Comparison of ENCODE assay signal across 8 mouse cellular contexts in the genomic region with DNA sequence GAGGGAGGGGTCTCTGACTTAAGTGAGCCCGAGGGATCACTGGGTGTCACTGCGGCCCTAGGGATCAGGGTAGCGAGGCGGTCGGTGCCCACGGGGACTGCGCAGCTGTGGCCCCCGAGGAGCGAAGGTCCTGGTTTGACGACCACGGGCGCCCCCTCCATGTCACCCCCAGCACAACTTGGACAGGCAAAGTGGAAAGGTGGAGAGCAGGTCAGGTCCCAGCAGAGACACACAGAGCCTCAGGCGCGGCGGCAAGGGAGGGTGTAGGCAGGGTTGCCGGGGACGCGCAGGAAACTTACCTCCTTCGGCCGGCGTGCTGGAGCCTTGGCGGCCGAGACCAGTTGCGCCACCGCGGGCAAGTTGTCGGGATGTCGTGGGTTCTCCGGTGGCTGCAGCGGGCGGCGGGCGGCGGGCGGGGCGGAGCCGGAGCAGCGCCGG. TPM values are rescaled to one million over a fixed set of nuclear protein-coding genes. Genes with fewer than 3 reads are reported as not detected.
A peak's percentile ranks its signal among the peaks of the same experiment; 100 is the strongest.
DNase-seq lines count a peak whose midpoint lies in the region; ATAC-seq and TF ChIP-seq lines count a peak whose summit lies in the region.

A gene (minus strand): TSS at position 407 of the 438 bp plus-strand sequence.

- peaks cover 55% of the 10 kb centered on the region for H3K27me3 ChIP-seq in embryonic facial prominence, embryonic 13.5 days
- H3K27me3 ChIP-seq in liver, adult 2 months (ENCODE audit: control insufficient read depth, insufficient read depth, low read length): peaks cover 20% of the 10 kb centered on the region
- peaks cover 23% of the 10 kb centered on the region for H3K27me3 ChIP-seq in myocyte (ENCODE audit: control insufficient read depth, insufficient read depth, insufficient read length)
- peaks cover 4% of the 10 kb centered on the region; the same call in 1 of the 2 replicates for H3K27me3 ChIP-seq in stomach, postnatal 0 days (ENCODE audit: control insufficient read depth, insufficient read depth, low read length)

- under 1% methylated on average over 27 of the region's 39 CpGs for WGBS in embryonic facial prominence, embryonic 13.5 days
- under 1% methylated on average over 31 of the region's 39 CpGs for WGBS in liver, adult 2 months
- WGBS in stomach, postnatal 0 days: 1% methylated on average over 30 of the region's 39 CpGs

- no peak for TF ChIP-seq CTCF in liver, adult 2 months (IDR thresholded peaks at IDR 0.05; ENCODE audit: low read depth, low read length)
- TF ChIP-seq CTCF in stomach, postnatal 0 days (IDR thresholded peaks at IDR 0.05; ENCODE audit: low read depth): peak; percentile 39

- no peak for TF ChIP-seq POLR2A in liver, adult 2 months (IDR thresholded peaks at IDR 0.05; ENCODE audit: extremely low read depth, insufficient read depth, low read length)
- no peak for TF ChIP-seq POLR2A in myocyte (IDR thresholded peaks at IDR 0.05; ENCODE audit: insufficient read length, low read depth)

- H3K27ac ChIP-seq in embryonic facial prominence, embryonic 13.5 days: no peak within 1 kb of the TSS
- no peak within 1 kb of the TSS for H3K27ac ChIP-seq in liver, adult 2 months (replicated peaks; ENCODE audit: insufficient read depth, low read depth, low read length)
- H3K27ac ChIP-seq in stomach, postnatal 0 days (replicated peaks): peak within 1 kb of the TSS; percentile 78

- H3K9ac ChIP-seq in embryonic facial prominence, embryonic 13.5 days: peak within 1 kb of the TSS; percentile 78
- H3K9ac ChIP-seq in liver, adult 2 months (ENCODE audit: low read depth, low read length): peak within 1 kb of the TSS; percentile 71
- H3K9ac ChIP-seq in stomach, postnatal 0 days (ENCODE audit: low read length): peak within 1 kb of the TSS; percentile 69

- ATAC-seq in embryonic facial prominence, embryonic 13.5 days (ENCODE audit: insufficient number of reproducible peaks, insufficient read depth, low FRiP score, low TSS enrichment, low read depth): 0 out of 2 replicates have a peak, but pooled peaks have one; percentile 24
- peak; percentile 28 for ATAC-seq in stomach, postnatal 0 days (ENCODE audit: low FRiP score, low TSS enrichment)

- DNase-seq in B cell, adult 2 months: peak; percentile 62 to 63
- DNase-seq in adrenal gland, postnatal 36 days: peak; percentile 57 to 70
- peak; percentile 31 to 45 for DNase-seq in heart, adult 9 months (ENCODE audit: low spot score in 2 of 2)
- peak; percentile 36 for DNase-seq in kidney, adult 9 months
- DNase-seq in liver, adult 2 months (ENCODE audit: extremely low read depth, low read depth, low spot score): no peak
- peak; percentile 78 for DNase-seq in stomach, postnatal 0 days (ENCODE audit: low spot score)

- peak within 1 kb of the TSS; percentile 79 for H3K4me3 ChIP-seq in embryonic facial prominence, embryonic 13.5 days
- H3K4me3 ChIP-seq in liver, adult 2 months (ENCODE audit: insufficient read depth, low read depth, low read length): peak within 1 kb of the TSS; percentile 92; the same call in 1 of the 2 replicates
- H3K4me3 ChIP-seq in myocyte: no peak within 1 kb of the TSS
- peak within 1 kb of the TSS; percentile 73 for H3K4me3 ChIP-seq in stomach, postnatal 0 days (ENCODE audit: low read depth, low read length)

- H3K9me3 ChIP-seq in embryonic facial prominence, embryonic 13.5 days: no peaks in the 10 kb centered on the region
- no peaks in the 10 kb centered on the region for H3K9me3 ChIP-seq in stomach, postnatal 0 days (ENCODE audit: control insufficient read depth, low read length)

- no peaks in the 10 kb centered on the region for H3K79me2 ChIP-seq in liver, adult 2 months (ENCODE audit: control insufficient read depth, insufficient read depth, low read length)
- H3K79me2 ChIP-seq in myocyte (ENCODE audit: control insufficient read depth, insufficient read depth): no peaks in the 10 kb centered on the region

- peak within 1 kb of the TSS; percentile 95 for H3K4me2 ChIP-seq in embryonic facial prominence, embryonic 13.5 days
- H3K4me2 ChIP-seq in myocyte (ENCODE audit: low read depth): peak within 1 kb of the TSS; percentile 58
- H3K4me2 ChIP-seq in stomach, postnatal 0 days (replicated peaks; ENCODE audit: low read depth): peak within 1 kb of the TSS; percentile 86

- no peak for TF ChIP-seq EP300 in stomach, postnatal 0 days (optimal IDR thresholded peaks at IDR 0.05)

- no peaks in the 10 kb centered on the region for H3K36me3 ChIP-seq in embryonic facial prominence, embryonic 13.5 days
- H3K36me3 ChIP-seq in liver, adult 2 months (ENCODE audit: control insufficient read depth, insufficient read depth, low read length): no peaks in the 10 kb centered on the region
- no peaks in the 10 kb centered on the region for H3K36me3 ChIP-seq in myocyte (ENCODE audit: control insufficient read depth, insufficient read depth)
- H3K36me3 ChIP-seq in stomach, postnatal 0 days (ENCODE audit: control insufficient read depth, insufficient read depth, low read length): no peaks in the 10 kb centered on the region

- peaks cover 24% of the 10 kb centered on the region for H3K4me1 ChIP-seq in embryonic facial prominence, embryonic 13.5 days
- H3K4me1 ChIP-seq in liver, adult 2 months (ENCODE audit: control insufficient read depth, insufficient read depth, low read length): peaks cover 3% of the 10 kb centered on the region; the same call in 1 of the 2 replicates
- H3K4me1 ChIP-seq in stomach, postnatal 0 days (replicated peaks; ENCODE audit: control insufficient read depth, insufficient read depth): peaks cover 6% of the 10 kb centered on the region

- peak within 1 kb of the TSS; percentile 20 for H3ac ChIP-seq in myocyte (ENCODE audit: control insufficient read depth, insufficient read length)

TF ChIP-seq in myocyte, 11 proteins besides CTCF, POLR2A, EP300 and RAD21:
- TF ChIP-seq TCF3 (IDR thresholded peaks at IDR 0.05; ENCODE audit: insufficient read length, low read depth) (no peak), E2F4 (IDR thresholded peaks at IDR 0.05; ENCODE audit: insufficient read depth) (no peak), USF1 (IDR thresholded peaks at IDR 0.05; ENCODE audit: low read depth) (no peak), REST (IDR thresholded peaks at IDR 0.05; ENCODE audit: insufficient read depth, insufficient read length) (no peak)
TF ChIP-seq in myocyte: peak in this region for 0.

RNA-seq across cellular contexts. Expression of the gene that starts here (rescaled TPM):
- total RNA-seq in adrenal gland, postnatal 36 days (2021): 10 to 100 TPM; 18.7 to 20.1 TPM
- 0.34 and 0.65 TPM in 2 replicates for polyA plus RNA-seq in embryonic facial prominence, embryonic 13.5 days (2015; fragmentation: Nextera tagmentation; extraction: Ambion mirVana)
- total RNA-seq in liver, adult 2 months (2014; rRNA removed): under 0.01 and 0.07 TPM in 2 replicates
- polyA plus RNA-seq in liver, adult 2 months (2012; rRNA removed): not detected in 2 replicates
- polyA plus RNA-seq in myocyte (2012; fragmentation: generic; extraction: Trizol): 0.24 TPM
- polyA plus RNA-seq in stomach, postnatal 0 days (2015; fragmentation: Nextera tagmentation; extraction: Ambion mirVana): 5.2 and 5.5 TPM in 2 replicates

Comparison
In these comparisons a context has a peak if more than half of its experiments do, and no peak if none do; other contexts are left out.
1. RNA of the gene that starts here (total RNA-seq): 18.7 to 20.1 TPM in adrenal gland, postnatal 36 days; under 0.01 to 0.07 TPM in liver, adult 2 months; every median in the first group is over 10 times any median in the second.
2. Peak in ATAC-seq, H3K4me3 ChIP-seq, H3K9ac ChIP-seq and H3K4me2 ChIP-seq in embryonic facial prominence, embryonic 13.5 days; RNA of the gene not detected or under 1 TPM.
3. Peak in every context shown above with its lines, with median percentiles within 50 percentile points of each other: H3K4me2 ChIP-seq and H3K9ac ChIP-seq.